Mouse (Mus musculus) heart, embryonic 11.5 days (tissue): ENCODE results near the gene Dlat. TPM values are rescaled to one million over a fixed set of nuclear protein-coding genes. Genes with fewer than 3 reads are reported as not detected.

ENCODE experiments used
- ATAC-seq: fragments of 200-750 bp; cut with Nextera tagmentation; replicated peaks from 2 replicates; pipeline ENCODE4 v1.8.0; 2017; ENCODE audit warnings: moderate library complexity; ENCODE audit not compliant: insufficient number of reproducible peaks, low FRiP score, low TSS enrichment
- H3K27ac ChIP-seq: fragments of 300-500 bp; sonication (generic); 2 replicates; pipeline ENCODE4 v1.5.1; 2014; ENCODE audit warnings: mild to moderate bottlenecking, low read depth, low read length
- H3K27me3 ChIP-seq: fragments of 300-500 bp; sonication (generic); 2 replicates; pipeline ENCODE4 v1.6.1; 2014; ENCODE audit warnings: mild to moderate bottlenecking, low read length, mixed read lengths; ENCODE audit not compliant: control insufficient read depth, insufficient read depth
- H3K36me3 ChIP-seq: fragments of 300-500 bp; sonication (generic); 2 replicates; pipeline ENCODE4 v1.6.1; 2014; ENCODE audit warnings: mild to moderate bottlenecking, low read length, moderate library complexity, mixed read lengths; ENCODE audit not compliant: control insufficient read depth, insufficient read depth
- H3K4me1 ChIP-seq: fragments of 300-500 bp; sonication (generic); 2 replicates; pipeline ENCODE4 v1.6.1; 2014; ENCODE audit warnings: low read length; ENCODE audit not compliant: control insufficient read depth, insufficient read depth
- H3K4me2 ChIP-seq: fragments of 300-500 bp; sonication (generic); 2 replicates; pipeline ENCODE4 v1.6.1; 2014; ENCODE audit warnings: mild to moderate bottlenecking, moderate library complexity
- H3K4me3 ChIP-seq: fragments of 300-500 bp; sonication (generic); 2 replicates; pipeline ENCODE4 v1.5.1; 2014; ENCODE audit warnings: low read depth, low read length
- H3K9ac ChIP-seq: fragments of 300-500 bp; sonication (generic); 2 replicates; pipeline ENCODE4 v1.6.1; 2014; ENCODE audit warnings: mild to moderate bottlenecking, low read depth, low read length, moderate library complexity
- H3K9me3 ChIP-seq: fragments of 300-500 bp; sonication (generic); replicated peaks from 2 replicates; pipeline ENCODE4 v1.6.1; 2016; ENCODE audit warnings: low read length; ENCODE audit not compliant: control insufficient read depth
- WGBS: fragments of 180-500 bp; shearing (Covaris S2); extraction: QIAGEN DNeasy Blood & Tissue Kit; methylation state at CpG from one replicate; pipeline ENCODE4 v1.1.7; 2014; ENCODE audit not compliant: insufficient replicate concordance; 5-methylcytosine and 5-hydroxymethylcytosine counted together
- polyA plus RNA-seq: library from polyadenylated mRNA; unstranded; fragments of >200 nt; fragmentation: Nextera tagmentation; extraction: Ambion mirVana; gene quantifications from 2 replicates; pipeline ENCODE4 v1.2.1, GENCODE M21; 2014

Gene Dlat
- polyA plus RNA-seq, 1 experiment from 2014 or later, result 122 TPM

GRCm38 (mm10) chr9:50695153-50695552 lies 35.6 kb upstream of the Dlat start:
- Histone ChIP-seq H3K27me3 (peaks cover 4% of the 10 kb centered on the region; the same call in 1 of the 2 replicates), H3K4me1 (peaks cover 8% of the 10 kb centered on the region), H3K4me2 (no peak overlapping the region), H3K36me3 (no peaks in the 10 kb centered on the region), H3K4me3 (no peak overlapping the region), H3K27ac (no peak overlapping the region), H3K9ac (no peak overlapping the region), H3K9me3 (no peaks in the 10 kb centered on the region)
- WGBS, result 72% methylated on average over 6 of the region's 6 CpGs
- ATAC-seq, result no peak

- no peak overlapping the region for H3K9ac ChIP-seq
- 15% methylated on average over 10 of the region's 10 CpGs for WGBS
- H3K27ac ChIP-seq, result no peak overlapping the region
- no peaks in the 10 kb centered on the region for H3K27me3 ChIP-seq
- H3K4me3 ChIP-seq, result no peak overlapping the region
- peak overlapping the region; percentile 19 for H3K4me2 ChIP-seq
- peaks cover 8% of the 10 kb centered on the region for H3K4me1 ChIP-seq
- ATAC-seq, result no peak
- no peaks in the 10 kb centered on the region for H3K9me3 ChIP-seq
- H3K36me3 ChIP-seq, result no peaks in the 10 kb centered on the region
Measured at GRCm38 (mm10) chr9:50693631-50694030, 34.1 kb upstream of the Dlat start.

DNA sequence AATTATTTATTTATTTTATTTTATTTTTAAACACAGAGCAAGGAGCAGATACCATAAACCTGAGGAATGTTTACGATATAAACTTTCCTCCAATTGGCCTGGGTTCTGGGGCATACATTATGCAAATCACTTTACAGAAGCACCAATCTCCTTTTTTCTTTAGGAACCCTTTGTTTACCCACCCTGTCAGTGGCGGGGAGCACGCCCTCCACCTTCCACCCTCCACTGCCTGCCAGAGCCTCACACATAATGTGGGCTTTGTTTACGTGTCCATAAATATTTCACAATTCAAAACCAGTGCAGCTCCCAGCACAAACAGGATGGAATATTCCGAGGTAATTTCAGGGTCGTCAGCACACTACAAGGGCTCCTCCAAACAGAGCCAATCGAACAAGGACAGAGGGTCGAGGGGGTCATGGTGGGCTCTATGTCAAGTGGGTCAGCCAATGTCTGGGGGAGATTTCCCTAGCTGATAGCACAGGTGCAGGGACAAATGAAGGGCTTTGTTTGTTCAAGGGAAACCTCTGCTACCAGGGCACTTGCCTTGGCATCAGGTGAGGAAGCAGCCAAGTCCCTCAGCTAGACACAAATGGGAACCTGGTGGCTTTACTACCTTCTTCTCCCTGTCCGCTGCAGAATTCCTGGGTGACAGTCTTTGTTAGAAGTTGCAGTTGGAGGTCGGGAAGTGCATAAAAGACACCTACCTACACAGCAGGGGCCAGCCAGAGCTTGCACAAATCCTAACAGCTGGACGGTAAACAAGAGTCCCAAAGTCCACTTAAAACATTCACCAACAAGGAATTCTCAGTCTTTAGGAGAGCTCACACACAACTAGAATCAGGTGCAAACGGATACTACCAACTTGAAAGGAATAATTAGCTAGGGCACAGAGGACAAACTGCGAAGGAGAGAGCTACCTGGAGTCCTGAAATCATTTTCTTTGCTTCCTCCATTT lies 33.3 kb upstream of the Dlat start:
- WGBS, result 28% methylated on average over 13 of the region's 13 CpGs
- no peak for ATAC-seq
- no peaks in the 10 kb centered on the region for H3K9me3 ChIP-seq
- H3K36me3 ChIP-seq, result no peaks in the 10 kb centered on the region
- peaks cover 3% of the 10 kb centered on the region for H3K4me1 ChIP-seq
- H3K4me3 ChIP-seq, result no peak overlapping the region
- no peak overlapping the region for H3K27ac ChIP-seq
- H3K9ac ChIP-seq, result no peak overlapping the region
- no peaks in the 10 kb centered on the region for H3K27me3 ChIP-seq
- H3K4me2 ChIP-seq, result 0 out of 2 replicates have a peak overlapping the region, but pooled peaks have one; percentile 10

DNA sequence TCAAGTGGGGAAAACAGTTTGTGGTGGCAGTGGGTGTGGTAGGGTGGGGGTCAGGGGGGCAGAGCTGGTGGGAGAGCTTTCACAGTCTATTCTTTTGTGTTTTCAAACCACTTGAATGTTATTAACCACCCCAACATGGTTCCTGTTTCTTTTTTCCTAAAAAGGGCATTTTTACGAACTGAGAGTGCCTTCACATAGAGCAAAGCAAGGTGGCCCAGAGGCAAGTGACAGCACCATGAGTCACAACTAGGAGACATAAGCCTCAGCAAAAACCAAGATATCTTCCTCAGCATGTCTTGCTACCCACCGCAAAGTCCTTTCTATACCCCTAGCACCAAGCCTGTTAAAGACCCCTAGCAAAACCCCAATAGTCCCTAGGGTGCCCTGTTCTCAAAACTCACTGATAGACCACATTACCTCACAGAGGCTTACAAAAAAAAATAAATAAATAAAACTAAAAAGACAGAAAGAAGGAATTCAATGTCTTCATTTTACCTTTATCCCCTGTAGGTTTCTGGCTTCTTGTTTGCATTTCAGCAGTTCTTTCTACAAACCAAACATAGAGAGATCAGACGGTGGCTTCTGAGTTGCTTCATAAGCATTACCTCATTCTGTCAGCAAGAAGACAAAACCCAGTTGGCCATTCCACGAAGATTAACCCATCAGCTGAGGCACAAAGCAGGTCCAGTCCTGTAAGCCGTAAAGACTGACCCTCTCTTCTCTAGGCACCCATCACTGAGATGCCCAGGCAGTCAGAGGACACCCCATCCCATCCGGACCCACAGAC lies 27.5 kb upstream of the Dlat start:
- Histone ChIP-seq H3K9ac (no peak overlapping the region), H3K4me2 (no peak overlapping the region), H3K9me3 (no peaks in the 10 kb centered on the region), H3K27ac (no peak overlapping the region), H3K27me3 (no peaks in the 10 kb centered on the region), H3K4me1 (no peaks in the 10 kb centered on the region), H3K36me3 (0 out of 2 replicates have a peak, but pooled peaks cover 4% of the 10 kb centered on the region), H3K4me3 (no peak overlapping the region)
- 64% methylated on average over 6 of the region's 6 CpGs for WGBS
- no peak for ATAC-seq

- Histone ChIP-seq H3K27ac (no peak overlapping the region), H3K4me3 (no peak overlapping the region), H3K27me3 (no peaks in the 10 kb centered on the region), H3K4me2 (no peak overlapping the region), H3K4me1 (no peaks in the 10 kb centered on the region), H3K9ac (no peak overlapping the region), H3K36me3 (0 out of 2 replicates have a peak, but pooled peaks cover 4% of the 10 kb centered on the region), H3K9me3 (no peaks in the 10 kb centered on the region)
- no peak for ATAC-seq
- WGBS, result 57% methylated on average over 7 of the region's 7 CpGs
Measured at GRCm38 (mm10) chr9:50681727-50682126, 22.1 kb upstream of the Dlat start.

DNA sequence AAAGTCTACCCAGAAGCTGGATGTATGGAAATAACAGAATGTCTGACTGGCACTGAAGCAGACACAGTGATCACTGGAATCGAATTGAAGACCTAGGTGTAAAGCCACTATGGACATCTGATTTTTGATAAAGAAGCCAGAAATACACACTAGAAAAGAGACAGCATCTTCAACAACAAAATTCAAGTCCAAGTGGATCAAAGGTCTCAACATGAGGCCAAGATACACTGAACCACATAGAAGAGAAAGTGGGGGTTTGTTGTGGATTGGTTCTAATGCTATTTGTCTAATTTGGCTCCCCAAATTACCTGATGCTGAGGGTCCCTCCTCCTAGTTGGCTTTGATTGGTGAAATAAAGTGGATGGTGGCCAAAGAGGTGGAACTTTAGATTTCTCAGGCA lies 19.8 kb upstream of the Dlat start:
- no peaks in the 10 kb centered on the region for H3K27me3 ChIP-seq
- no peaks in the 10 kb centered on the region for H3K9me3 ChIP-seq
- WGBS, result 76% methylated on average over 1 of the region's 1 CpGs
- ATAC-seq, result no peak
- no peak overlapping the region for H3K27ac ChIP-seq
- no peak overlapping the region for H3K4me3 ChIP-seq
- H3K4me2 ChIP-seq, result no peak overlapping the region
- H3K4me1 ChIP-seq, result no peaks in the 10 kb centered on the region
- no peak overlapping the region for H3K9ac ChIP-seq
- no peaks in the 10 kb centered on the region for H3K36me3 ChIP-seq

GRCm38 (mm10) chr9:50674771-50675170 lies 15.2 kb upstream of the Dlat start:
- H3K4me3 ChIP-seq, result no peak overlapping the region
- 20% methylated on average over 1 of the region's 1 CpGs for WGBS
- no peaks in the 10 kb centered on the region for H3K27me3 ChIP-seq
- no peaks in the 10 kb centered on the region for H3K4me1 ChIP-seq
- H3K9me3 ChIP-seq, result no peaks in the 10 kb centered on the region
- H3K9ac ChIP-seq, result no peak overlapping the region
- ATAC-seq, result no peak
- H3K4me2 ChIP-seq, result no peak overlapping the region
- H3K27ac ChIP-seq, result no peak overlapping the region
- no peaks in the 10 kb centered on the region for H3K36me3 ChIP-seq

DNA sequence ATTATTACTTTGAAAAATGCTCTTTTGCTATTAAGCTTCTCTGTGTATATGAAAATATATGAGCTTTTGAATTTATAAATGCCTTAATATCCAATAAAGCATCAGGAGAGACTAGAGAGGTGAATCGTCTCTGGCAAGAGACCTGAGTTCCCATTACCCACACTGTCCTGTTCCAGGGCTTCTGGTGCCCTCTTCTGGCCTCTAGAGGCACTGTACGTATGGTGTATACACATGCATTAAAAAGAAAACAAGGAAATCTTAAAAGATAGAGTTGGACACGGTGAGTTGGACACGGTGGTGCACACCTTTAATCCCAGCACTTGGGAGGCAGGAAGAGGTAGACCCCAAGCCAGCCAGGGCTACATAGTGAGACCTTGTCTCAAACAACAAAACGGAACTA lies 11.1 kb upstream of the Dlat start:
- H3K4me1 ChIP-seq, result no peaks in the 10 kb centered on the region
- ATAC-seq, result no peak
- no peak overlapping the region for H3K27ac ChIP-seq
- H3K9me3 ChIP-seq, result no peaks in the 10 kb centered on the region
- H3K4me3 ChIP-seq, result no peak overlapping the region
- H3K27me3 ChIP-seq, result no peaks in the 10 kb centered on the region
- no peak overlapping the region for H3K9ac ChIP-seq
- no peak overlapping the region for H3K4me2 ChIP-seq
- 28% methylated on average over 5 of the region's 5 CpGs for WGBS
- H3K36me3 ChIP-seq, result no peaks in the 10 kb centered on the region; the same call in 1 of the 2 replicates
